Mouse (Mus musculus) macrophage (primary cell): ENCODE data around the gene Rogdi. TPM values are rescaled to one million over a fixed set of nuclear protein-coding genes. Genes with fewer than 3 reads are reported as not detected.

Experiments
- H3K27ac ChIP-seq: fragments of 350-480 bp; formaldehyde crosslinking; 2 replicates; pipeline ENCODE4 v1.9.0; 2021
- H3K36me3 ChIP-seq: fragments of 350-480 bp; formaldehyde crosslinking; 2 replicates; pipeline ENCODE4 v1.9.0; 2021; ENCODE audit errors: inconsistent target
- H3K4me3 ChIP-seq: fragments of 350-480 bp; formaldehyde crosslinking; 2 replicates; pipeline ENCODE4 v1.9.0; 2021; ENCODE audit errors: inconsistent target
- H3K79me2 ChIP-seq: fragments of 350-480 bp; formaldehyde crosslinking; 2 replicates; pipeline ENCODE4 v1.9.0; 2021; ENCODE audit errors: inconsistent target
- WGBS: methylation state at CpG from one replicate; pipeline ENCODE4 v1.1.7; 2026; ENCODE audit warnings: inconsistent platforms; ENCODE audit not compliant: missing documents; 5-methylcytosine and 5-hydroxymethylcytosine counted together
- polyA plus RNA-seq: library from polyadenylated mRNA; stranded (reverse); fragments of 250-400 nt; gene quantifications from 3 replicates; pipeline ENCODE4 v1.2.4, GENCODE M21; 2018; ENCODE audit warnings: inconsistent platforms

Rogdi gene
- polyA plus RNA-seq, 1 experiment from 2014 or later: 27.5 TPM

DNA sequence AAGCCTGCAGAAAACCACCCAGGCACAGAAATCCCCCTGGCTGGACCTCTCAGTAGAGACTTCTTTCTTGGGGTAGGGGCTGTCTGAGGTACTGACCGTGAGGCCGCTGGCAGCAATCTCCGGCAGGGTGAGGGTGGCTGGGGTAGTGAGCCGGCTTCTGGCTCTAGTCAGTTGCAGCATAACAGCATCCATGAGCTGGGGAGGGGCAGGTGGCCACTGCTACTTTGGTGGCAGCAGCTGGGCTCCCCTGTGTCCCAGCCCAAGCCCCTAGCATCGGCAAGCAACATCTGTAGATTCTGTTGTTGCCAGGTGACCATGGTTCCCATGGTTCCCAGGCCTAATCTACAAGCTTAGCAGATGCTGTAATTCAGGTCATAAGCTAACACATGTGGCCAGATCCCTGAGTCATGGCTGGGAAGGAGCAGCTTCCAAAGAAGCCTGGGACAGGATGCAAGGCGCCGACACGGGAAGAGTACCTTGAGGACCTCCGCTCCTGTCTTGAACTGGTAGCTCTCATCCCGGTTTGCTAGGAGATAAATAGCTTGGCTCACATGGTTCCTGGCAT is 2.9 kb downstream of the Rogdi start:
- Histone ChIP-seq H3K36me3 (peaks cover 7% of the 10 kb centered on the region; the same call in 1 of the 2 replicates), H3K79me2 (no peaks in the 10 kb centered on the region), H3K27ac (no peak overlapping the region), H3K4me3 (no peak overlapping the region)
- 96% methylated on average over 10 of the region's 10 CpGs for WGBS

DNA sequence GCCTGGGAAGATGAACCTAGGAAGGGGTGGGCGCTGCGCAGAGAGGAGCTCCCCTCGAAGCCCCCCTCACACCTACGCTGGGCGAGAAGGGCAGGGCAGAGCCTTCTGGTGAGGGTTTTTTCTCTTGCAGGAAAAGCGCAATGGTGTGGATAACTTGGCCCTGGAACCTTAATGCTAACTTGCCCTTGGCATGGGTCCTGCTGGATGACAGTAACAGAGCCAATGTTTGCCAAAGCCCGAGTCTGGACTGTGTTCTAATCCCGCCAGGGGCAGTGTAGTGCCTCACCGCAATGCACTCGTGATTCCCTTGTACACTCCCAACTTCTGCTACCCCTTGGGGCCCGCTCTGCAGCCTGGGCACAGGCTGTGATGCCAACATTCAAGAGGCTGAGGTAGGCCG is 5.3 kb downstream of the Rogdi start:
- WGBS: 95% methylated on average over 12 of the region's 12 CpGs
- no peak overlapping the region for H3K27ac ChIP-seq
- H3K79me2 ChIP-seq: no peaks in the 10 kb centered on the region
- H3K4me3 ChIP-seq: no peak overlapping the region
- no peaks in the 10 kb centered on the region for H3K36me3 ChIP-seq

DNA sequence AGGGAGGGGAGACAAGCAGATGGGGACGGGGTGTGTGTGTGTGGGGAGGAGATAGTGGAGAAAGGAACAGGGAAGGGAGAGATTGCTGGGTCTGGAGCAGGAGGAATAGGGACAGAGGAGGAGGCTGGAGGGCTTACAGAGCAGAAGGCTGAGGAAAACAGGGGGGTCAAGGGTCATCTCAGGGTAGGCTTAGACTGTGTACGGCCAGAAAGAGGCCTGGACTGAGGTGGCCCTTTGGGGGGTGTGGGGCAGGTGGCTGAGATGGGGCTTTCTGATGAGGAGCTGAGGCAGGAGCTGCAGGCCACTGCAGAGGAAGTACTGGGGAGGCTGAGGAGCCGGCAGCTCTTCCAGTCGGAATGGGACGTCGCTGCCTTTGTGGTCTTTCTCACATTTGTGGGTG is 5.9 kb downstream of the Rogdi start:
- 96% methylated on average over 6 of the region's 6 CpGs for WGBS
- H3K4me3 ChIP-seq: no peak overlapping the region
- H3K79me2 ChIP-seq: no peaks in the 10 kb centered on the region
- no peak overlapping the region for H3K27ac ChIP-seq
- H3K36me3 ChIP-seq: no peaks in the 10 kb centered on the region

GRCm38 (mm10) chr16:5007067-5007466 is 6.3 kb downstream of the Rogdi start, which contains the start of gene Smim22:
Gene Smim22, plus strand, starts transcription at chr16:5007288.
- no peak within 1 kb of the TSS for H3K27ac ChIP-seq
- H3K4me3 ChIP-seq: no peak within 1 kb of the TSS
- 100% methylated on average over 3 of the region's 5 CpGs for WGBS
- H3K79me2 ChIP-seq: no peaks in the 10 kb centered on the region
- no peaks in the 10 kb centered on the region for H3K36me3 ChIP-seq

- no peak overlapping the region for H3K4me3 ChIP-seq
- H3K27ac ChIP-seq: no peak overlapping the region
- no peaks in the 10 kb centered on the region for H3K79me2 ChIP-seq
- no peaks in the 10 kb centered on the region for H3K36me3 ChIP-seq
- WGBS: 36% methylated on average over 2 of the region's 3 CpGs
These were observed 12.7 kb downstream of the Rogdi start for GRCm38 (mm10) chr16:5000611-5001010.

DNA sequence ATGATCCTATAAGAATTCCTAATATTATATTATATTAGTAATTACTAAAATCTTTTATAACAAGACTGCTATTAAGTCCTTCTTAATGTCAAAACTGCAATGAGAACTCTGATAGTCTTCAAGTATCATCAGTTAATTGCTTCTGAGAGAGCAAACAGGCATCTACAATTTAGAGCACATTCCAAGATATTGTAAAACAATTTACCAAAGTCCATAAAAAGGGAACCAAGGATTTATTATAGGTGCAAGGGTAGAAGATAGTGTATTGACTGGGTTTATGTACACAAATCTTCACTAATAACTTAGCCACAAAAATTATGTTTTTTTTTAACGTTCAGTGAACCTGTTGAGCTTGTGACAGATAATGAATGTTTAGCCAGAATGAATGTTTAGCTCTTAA is 14.4 kb downstream of the Rogdi start:
- H3K4me3 ChIP-seq: no peak overlapping the region
- no peaks in the 10 kb centered on the region for H3K79me2 ChIP-seq
- H3K36me3 ChIP-seq: no peaks in the 10 kb centered on the region
- WGBS: 86% methylated on average over 1 of the region's 1 CpGs
- H3K27ac ChIP-seq: no peak overlapping the region

GRCm38 (mm10) chr16:4997553-4997952 is 15.8 kb downstream of the Rogdi start, which contains the start of gene Sept12:
Gene Sept12, minus strand, starts transcription at chr16:4997852.
- no peaks in the 10 kb centered on the region for H3K79me2 ChIP-seq
- no peaks in the 10 kb centered on the region for H3K36me3 ChIP-seq
- no peak within 1 kb of the TSS for H3K27ac ChIP-seq
- 54% methylated on average over 3 of the region's 3 CpGs for WGBS
- no peak within 1 kb of the TSS for H3K4me3 ChIP-seq

DNA sequence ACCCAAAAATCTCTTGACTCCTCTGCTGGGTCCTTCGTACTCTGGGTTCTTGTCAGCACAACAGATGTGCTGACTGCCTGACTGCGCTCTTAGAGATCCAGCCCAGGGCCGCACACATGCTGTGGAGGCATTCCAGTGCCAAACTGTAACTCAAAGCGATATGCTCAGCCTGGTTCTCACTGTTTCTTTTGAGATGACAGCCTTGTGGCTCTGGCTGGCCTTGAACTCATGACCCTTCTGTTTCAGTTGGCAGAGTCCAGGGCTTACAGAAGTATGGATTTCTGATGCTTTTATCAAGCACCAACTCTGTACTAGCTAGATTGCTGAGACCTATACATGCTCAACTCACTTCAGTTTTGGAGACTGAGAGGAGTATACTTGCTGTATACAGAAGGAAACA is 20.1 kb downstream of the Rogdi start:
- no peak overlapping the region for H3K27ac ChIP-seq
- no peaks in the 10 kb centered on the region for H3K79me2 ChIP-seq
- 95% methylated on average over 4 of the region's 4 CpGs for WGBS
- H3K36me3 ChIP-seq: no peaks in the 10 kb centered on the region
- no peak overlapping the region for H3K4me3 ChIP-seq

- 94% methylated on average over 10 of the region's 12 CpGs for whole genome bisulfite sequencing
- no peaks in the 10 kb centered on the region for H3K36me3 ChIP-seq
- no peak overlapping the region for H3K4me3 ChIP-seq
- H3K27ac ChIP-seq: no peak overlapping the region
- no peaks in the 10 kb centered on the region for H3K79me2 ChIP-seq
These were observed 28.6 kb downstream of the Rogdi start for GRCm38 (mm10) chr16:4984717-4985116.

GRCm38 (mm10) chr16:4979755-4980380 is 33.5 kb downstream of the Rogdi start:
- H3K27ac ChIP-seq: no peak overlapping the region
- H3K79me2 ChIP-seq: no peaks in the 10 kb centered on the region
- 75% methylated on average over 4 of the region's 4 CpGs for WGBS
- no peaks in the 10 kb centered on the region for H3K36me3 ChIP-seq
- no peak overlapping the region for H3K4me3 ChIP-seq

DNA sequence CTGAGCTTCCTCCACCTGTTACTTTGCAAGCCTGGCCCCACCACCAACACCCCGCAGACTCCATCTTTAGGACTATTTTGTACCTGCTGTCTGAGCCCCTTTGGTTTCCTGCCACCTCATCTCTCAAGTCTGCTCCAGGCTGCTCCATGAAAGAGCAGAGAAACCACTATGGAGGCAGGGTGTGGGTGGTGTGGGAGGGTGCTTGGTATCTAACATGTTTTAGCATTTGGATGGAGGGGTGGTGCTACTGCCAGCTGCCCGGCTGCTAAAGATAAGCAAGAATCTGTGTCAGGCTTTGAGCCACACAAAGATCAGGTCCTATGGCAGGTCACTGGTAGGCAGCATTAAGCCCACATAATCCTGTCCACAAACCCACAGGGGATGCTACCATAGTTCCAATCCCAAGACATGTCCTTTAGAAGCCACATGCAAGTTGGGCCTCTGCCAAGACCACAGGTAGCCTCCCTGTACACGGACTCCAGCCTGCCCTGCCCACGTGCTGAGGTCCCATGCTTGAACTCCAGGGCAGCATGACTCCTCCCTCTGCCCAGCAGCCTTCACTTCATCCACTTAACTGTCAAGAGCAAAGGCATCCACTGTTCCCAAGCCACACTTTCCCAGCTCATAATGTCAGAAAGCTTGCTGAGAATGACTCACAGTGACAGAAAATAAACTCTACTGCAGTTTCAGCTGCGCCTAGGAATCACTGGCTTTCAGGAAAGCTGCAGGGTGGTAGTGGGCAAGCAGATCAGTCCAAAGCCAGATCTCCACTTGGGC is 34.9 kb downstream of the Rogdi start:
- no peak overlapping the region for H3K4me3 ChIP-seq
- WGBS: 73% methylated on average over 5 of the region's 5 CpGs
- H3K36me3 ChIP-seq: no peaks in the 10 kb centered on the region
- H3K27ac ChIP-seq: no peak overlapping the region
- H3K79me2 ChIP-seq: no peaks in the 10 kb centered on the region

DNA sequence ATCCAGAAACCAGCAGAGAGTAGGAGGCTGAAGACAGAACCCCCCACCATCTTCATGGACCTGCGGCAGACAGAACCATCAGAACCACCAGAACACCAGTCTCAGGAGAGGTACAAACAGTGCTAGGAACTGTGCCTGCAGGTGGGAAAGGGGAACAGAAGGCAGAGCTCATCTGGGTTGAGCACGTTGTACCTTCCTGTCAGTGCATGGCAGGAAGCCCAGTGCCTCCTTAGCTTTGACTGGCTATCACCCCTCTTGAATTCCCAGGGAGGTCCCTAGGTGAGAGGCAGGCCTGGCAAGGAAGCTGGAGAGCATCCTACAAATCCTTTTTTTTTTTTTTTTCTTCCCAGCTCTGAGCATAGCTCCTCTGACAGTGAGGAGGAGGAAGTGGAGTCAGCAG is 37.2 kb downstream of the Rogdi start:
- 59% methylated on average over 2 of the region's 2 CpGs for WGBS
- Histone ChIP-seq H3K27ac (no peak overlapping the region), H3K79me2 (no peaks in the 10 kb centered on the region), H3K36me3 (no peaks in the 10 kb centered on the region), H3K4me3 (no peak overlapping the region)

DNA sequence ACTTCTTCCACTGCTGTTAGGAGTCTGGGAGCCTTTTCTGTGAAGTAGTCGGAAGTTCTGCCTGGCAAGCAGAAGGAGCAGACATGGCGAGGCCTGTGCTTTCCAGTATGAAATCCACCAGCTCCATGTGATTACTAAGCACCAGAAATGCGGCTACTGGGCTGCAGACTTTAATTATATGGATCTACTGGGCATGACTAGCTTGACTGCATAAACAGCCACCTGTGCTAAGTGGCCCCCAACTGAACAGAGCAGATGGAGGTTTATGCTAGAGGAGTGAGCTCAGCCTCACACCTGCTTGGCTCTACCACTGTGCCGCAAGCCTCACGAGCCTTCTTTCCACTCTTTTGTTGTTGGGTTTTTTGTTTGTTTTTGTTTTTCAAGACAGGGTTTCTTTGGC is 38.8 kb downstream of the Rogdi start:
- Histone ChIP-seq H3K36me3 (no peaks in the 10 kb centered on the region), H3K4me3 (no peak overlapping the region), H3K27ac (no peak overlapping the region), H3K79me2 (no peaks in the 10 kb centered on the region)
- WGBS: 92% methylated on average over 5 of the region's 5 CpGs

DNA sequence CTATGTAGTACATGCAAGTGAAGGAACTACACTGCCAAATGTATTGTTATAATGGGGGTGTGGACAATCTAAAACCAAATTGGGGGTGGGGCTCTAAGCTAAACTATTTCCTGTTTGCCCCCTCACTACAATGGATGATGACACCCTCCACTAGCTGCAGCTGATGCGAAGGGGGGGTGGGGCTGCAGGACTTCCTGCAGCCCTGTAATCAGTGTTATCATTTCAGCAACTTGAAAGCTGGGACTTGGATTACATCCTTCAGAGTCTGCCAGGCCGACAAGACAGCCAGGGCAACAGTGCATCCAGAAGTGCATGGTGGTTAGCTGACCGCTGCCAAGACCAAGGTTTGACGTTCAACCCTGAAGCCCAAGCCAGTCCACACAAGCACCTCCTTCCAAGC is 41.7 kb downstream of the Rogdi start:
- Histone ChIP-seq H3K36me3 (no peaks in the 10 kb centered on the region), H3K27ac (no peak overlapping the region), H3K79me2 (no peaks in the 10 kb centered on the region), H3K4me3 (no peak overlapping the region)
- 82% methylated on average over 4 of the region's 4 CpGs for WGBS
